Mouse (Mus musculus): Measurements from ENCODE around the gene Ide.

GRCm38 (mm10) chr19:37263566-37263942 is 74.1 kb downstream of the Ide start:
- no peak for TF ChIP-seq GATA1 (IDR thresholded peaks at IDR 0.05; ENCODE audit: borderline replicate concordance, low read length)
- TF ChIP-seq FLI1 (IDR thresholded peaks at IDR 0.05; ENCODE audit: low read length), result no peak
